Mouse (Mus musculus) hindlimb bud, embryonic 11.5 days (tissue): Measurements from ENCODE around the gene Ythdc1.

ENCODE experiments used
- DNase-seq: peaks from one replicate; pipeline ENCODE4 v3.0.0-alpha.2; 2012; ENCODE audit warnings: low read depth, low spot score; ENCODE audit errors: extremely low spot score

The Ythdc1 gene

DNA sequence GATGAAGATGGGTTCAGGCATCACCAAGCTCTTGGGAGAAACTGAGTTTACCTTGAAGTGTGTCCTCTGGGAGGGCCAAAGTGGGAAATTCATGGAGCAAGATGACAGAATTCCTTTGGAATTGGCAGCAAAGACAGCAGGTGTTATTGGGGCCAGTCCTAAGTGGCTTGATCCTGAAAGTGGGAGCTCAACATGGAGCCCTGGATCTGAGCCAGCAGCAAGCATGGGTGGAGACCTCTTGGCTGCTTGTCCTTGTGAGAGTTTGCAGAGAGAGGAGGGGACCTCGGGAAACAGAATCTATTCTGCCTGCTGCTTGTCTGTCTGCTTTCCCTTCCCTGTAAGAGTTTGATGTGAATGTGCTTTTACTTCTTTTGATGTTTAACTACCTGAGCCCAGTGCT lies 67.9 kb downstream of the Ythdc1 start:
- no peak for DNase-seq
